10 mouse cellular contexts compared by ENCODE assay signal in the genomic region with DNA sequence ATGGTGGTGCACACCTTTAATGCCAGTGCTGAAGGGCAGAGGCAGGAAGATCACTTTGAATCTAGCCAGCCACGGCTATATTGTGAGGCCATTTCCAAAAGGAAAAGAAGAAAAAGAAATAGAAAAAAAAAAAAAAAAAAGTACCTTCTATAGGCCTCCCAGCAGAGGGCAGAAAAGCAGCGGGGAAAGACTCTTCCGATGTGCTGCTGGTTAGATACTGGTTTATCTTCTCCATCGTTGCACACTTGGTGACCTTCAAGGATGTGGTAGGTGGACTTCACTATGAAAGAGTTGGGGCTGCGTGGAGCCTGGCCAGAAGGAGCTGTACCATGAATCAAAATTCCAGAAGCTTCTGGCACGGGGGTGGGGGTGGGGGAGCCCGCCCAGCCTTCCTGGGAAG. TPM values are rescaled to one million over a fixed set of nuclear protein-coding genes. Genes with fewer than 3 reads are reported as not detected.
DNase-seq lines count a peak whose midpoint lies in the region; ATAC-seq and TF ChIP-seq lines count a peak whose summit lies in the region.
"Had no signal": no experiment of that assay in that cellular context is flagged by ENCODE, and none has a peak within 500 bp of the region (broad histone marks: within the 10 kb centered on the region; RNA-seq: fewer than 3 reads in every experiment).

No protein-coding gene starts in this region.

- TF ChIP-seq CTCF in gastrocnemius, adult 2 months (IDR thresholded peaks at IDR 0.05): peak; percentile 52
- peak; percentile 52 for TF ChIP-seq CTCF in lung, embryonic 14.5 days (IDR thresholded peaks at IDR 0.05; ENCODE audit: low read depth)
- peak; percentile 17 to 85; a peak in 3 of 4 replicates for TF ChIP-seq CTCF in CH12.LX (conservative IDR thresholded peaks at IDR 0.05 in 1 of 2, IDR thresholded peaks at IDR 0.05 in 1 of 2; ENCODE audit: low read depth in 2 of 2, low read length in 2 of 2)
- peak; percentile 60 for TF ChIP-seq CTCF in cortical plate, adult 2 months (IDR thresholded peaks at IDR 0.05; ENCODE audit: extremely low read depth, insufficient read depth, low read length)

- no peak for TF ChIP-seq POLR2A in CH12.LX (IDR thresholded peaks at IDR 0.05; ENCODE audit: low read depth, low read length)
- no peak for TF ChIP-seq POLR2A in cortical plate, adult 2 months (IDR thresholded peaks at IDR 0.05; ENCODE audit: extremely low read depth, insufficient read depth, low read length)

- no peak overlapping the region for H3K4me3 ChIP-seq in gastrocnemius, adult 2 months
- H3K4me3 ChIP-seq in lung, embryonic 14.5 days (ENCODE audit: low read depth, low read length): no peak overlapping the region
- H3K4me3 ChIP-seq in CH12.LX (replicated peaks in 1 of 3; ENCODE audit: low read depth in 2 of 3, low read length in 2 of 3, poor library complexity in 1 of 3): no peak overlapping the region
- no peak overlapping the region for H3K4me3 ChIP-seq in cortical plate, adult 2 months (ENCODE audit: insufficient read depth, low read length)

- dilution Hi-C loops in CH12.LX (cut with MboI; ENCODE audit: extremely low pct_ligation_motif_present, extremely low pct_unique_long_range_greater_than_20kb, low sequenced_read_pairs): no loop called here

- 18% methylated on average over 7 of the region's 7 CpGs for WGBS in lung, embryonic 14.5 days

- DNase-seq in gastrocnemius, adult 2 months: no peak
- DNase-seq in gastrocnemius, postnatal 25 days: no peak
- peak; percentile 56 for DNase-seq in lung, embryonic 14.5 days
- no peak for DNase-seq in lung, postnatal 4 days
- DNase-seq in CH12.LX (ENCODE audit: extremely low read depth): no peak
- no peak for DNase-seq in neural tube, embryonic 10.5 days (ENCODE audit: extremely low spot score, low spot score)
- no peak for DNase-seq in frontal cortex, postnatal 36 days (ENCODE audit: low spot score in 2 of 2)

- TF ChIP-seq RAD21 in CH12.LX (IDR thresholded peaks at IDR 0.05; ENCODE audit: low read depth, low read length): peak; percentile 82

- no peaks in the 10 kb centered on the region for H3K79me2 ChIP-seq in CH12.LX (replicated peaks; ENCODE audit: control insufficient read depth, extremely low read depth, insufficient read depth, poor library complexity, severe bottlenecking)

- H3K27me3 ChIP-seq in lung, embryonic 14.5 days (ENCODE audit: insufficient read depth, low read length): no peaks in the 10 kb centered on the region
- H3K27me3 ChIP-seq in CH12.LX (replicated peaks): no peaks in the 10 kb centered on the region

- H3K4me2 ChIP-seq in lung, embryonic 14.5 days: no peak overlapping the region
- H3K4me2 ChIP-seq in CH12.LX (ENCODE audit: insufficient read depth, low read depth, poor library complexity, severe bottlenecking): no peak overlapping the region

- H3K4me1 ChIP-seq in lung, embryonic 14.5 days (ENCODE audit: insufficient read depth): no peaks in the 10 kb centered on the region; the same call in 1 of the 2 replicates
- H3K4me1 ChIP-seq in CH12.LX (ENCODE audit: control insufficient read depth in 1 of 2, insufficient read depth in 2 of 2): peaks cover 4 to 9% of the 10 kb centered on the region in 2 experiments
- no peaks in the 10 kb centered on the region; the same call in 1 of the 2 replicates for H3K4me1 ChIP-seq in cortical plate, adult 2 months (ENCODE audit: control insufficient read depth, insufficient read depth, low read length)

- intact Hi-C loops in gastrocnemius, adult 2 months (cut with DNase I): loop anchor here (2.0 kb wide), 1 partner anchor 100 kb away; no protein-coding TSS in a partner anchor

- H3K27ac ChIP-seq in gastrocnemius, adult 2 months: no peak overlapping the region
- H3K27ac ChIP-seq in lung, embryonic 14.5 days (ENCODE audit: low read depth): no peak overlapping the region
- no peak overlapping the region for H3K27ac ChIP-seq in CH12.LX (ENCODE audit: insufficient read depth, low read depth)
- no peak overlapping the region for H3K27ac ChIP-seq in cortical plate, adult 2 months (ENCODE audit: insufficient read depth, low read length)

- no peaks in the 10 kb centered on the region for H3K9me3 ChIP-seq in lung, embryonic 14.5 days (ENCODE audit: low read depth, low read length)
- H3K9me3 ChIP-seq in CH12.LX (replicated peaks; ENCODE audit: low read length): peaks cover 11% of the 10 kb centered on the region

- H3K36me3 ChIP-seq in lung, embryonic 14.5 days (ENCODE audit: insufficient read depth): no peaks in the 10 kb centered on the region
- H3K36me3 ChIP-seq in CH12.LX (replicated peaks in 1 of 2; ENCODE audit: control insufficient read depth in 1 of 2, insufficient read depth in 1 of 2, low read length in 1 of 2): peaks cover 0 to under 1% of the 10 kb centered on the region in 2 experiments

- TF ChIP-seq EP300 in CH12.LX (IDR thresholded peaks at IDR 0.05; ENCODE audit: low read length): no peak

- in situ Hi-C loops in CH12.LX (cut with MboI; ENCODE audit: low pct_ligation_motif_present, low pct_unique_long_range_greater_than_20kb, low sequenced_read_pairs): loop anchor here (5.0 kb wide), 1 partner anchor 58 kb away; no protein-coding TSS in a partner anchor

- no peak for ATAC-seq in lung, embryonic 14.5 days (ENCODE audit: insufficient read depth)

- H3K9ac ChIP-seq in lung, embryonic 14.5 days: no peak overlapping the region
- H3K9ac ChIP-seq in CH12.LX (ENCODE audit: insufficient read depth, low read depth): no peak overlapping the region

TF ChIP-seq in CH12.LX, 34 proteins besides CTCF, POLR2A, EP300 and RAD21:
- peak; percentile 99 for TF ChIP-seq ZNF384 (IDR thresholded peaks at IDR 0.05; ENCODE audit: low read depth, low read length)
- no peak for TF ChIP-seq JUN (IDR thresholded peaks at IDR 0.05; ENCODE audit: insufficient read depth, low read depth, low read length)
- TF ChIP-seq POLR2AphosphoS2 (IDR thresholded peaks at IDR 0.05; ENCODE audit: low read depth, low read length): no peak
- no peak for TF ChIP-seq NRF1 (IDR thresholded peaks at IDR 0.05; ENCODE audit: low read depth, low read length)
- no peak for TF ChIP-seq HCFC1 (IDR thresholded peaks at IDR 0.05; ENCODE audit: low read depth, low read length)
- peak; percentile 79 for TF ChIP-seq SMC3 (IDR thresholded peaks at IDR 0.05; ENCODE audit: low read depth, low read length)
- TF ChIP-seq MAFK (IDR thresholded peaks at IDR 0.05; ENCODE audit: insufficient replicate concordance, low read length): no peak
- no peak for TF ChIP-seq SIN3A (IDR thresholded peaks at IDR 0.05; ENCODE audit: low read length)
- no peak for TF ChIP-seq CHD2 (IDR thresholded peaks at IDR 0.05; ENCODE audit: low read length)
- TF ChIP-seq ZC3H11A (IDR thresholded peaks at IDR 0.05; ENCODE audit: low read depth, low read length): peak; percentile 72
- no peak for TF ChIP-seq ETS1 (conservative IDR thresholded peaks at IDR 0.05; ENCODE audit: low read depth, low read length)
- no peak for TF ChIP-seq MEF2A (IDR thresholded peaks at IDR 0.05; ENCODE audit: borderline replicate concordance, low read depth, low read length)
- TF ChIP-seq MYC (IDR thresholded peaks at IDR 0.05; ENCODE audit: low read depth, low read length): 0 out of 2 replicates have a peak, but pooled peaks have one; percentile 34
- TF ChIP-seq TCF12 (IDR thresholded peaks at IDR 0.05; ENCODE audit: low read depth, low read length): no peak
- TF ChIP-seq TBP (conservative IDR thresholded peaks at IDR 0.05; ENCODE audit: low read depth, low read length): no peak
- no peak for TF ChIP-seq BHLHE40 (IDR thresholded peaks at IDR 0.05; ENCODE audit: low read depth, low read length)

RNA-seq across cellular contexts. Expression of a gene that starts 15.8 kb away (rescaled TPM):
- total RNA-seq in gastrocnemius, adult 2 months (2021): not detected
- total RNA-seq in gastrocnemius, postnatal 25 days (2021): not detected
- not detected in 2 replicates for polyA plus RNA-seq in lung, embryonic 14.5 days (2014; fragmentation: Nextera tagmentation; extraction: Ambion mirVana)
- total RNA-seq in CH12.LX (2012; rRNA removed) (not detected in 2 replicates), CH12.LX (2014; rRNA removed) (not detected in 2 replicates)
- polyA plus RNA-seq in CH12.LX (2012; ENCODE audit: insufficient read length, low read depth): not detected in 2 replicates
- not detected in 2 replicates for polyA plus RNA-seq in cortical plate, adult 2 months (2012; rRNA removed)
- total RNA-seq: heart, postnatal 14 days had no signal
- polyA plus RNA-seq: embryonic facial prominence, embryonic 14.5 days had no signal

RNA-seq across cellular contexts. Expression of a gene that starts 23.9 kb away (rescaled TPM):
- total RNA-seq in gastrocnemius, adult 2 months (2021): 10 to 100 TPM; 17.1 to 22.9 TPM
- total RNA-seq in gastrocnemius, postnatal 25 days (2021): 10 to 100 TPM; 16.7 to 21.1 TPM
- polyA plus RNA-seq in lung, embryonic 14.5 days (2014; fragmentation: Nextera tagmentation; extraction: Ambion mirVana): 34.7 and 36.3 TPM in 2 replicates
- total RNA-seq in CH12.LX (2012; rRNA removed): 27.6 and 30.0 TPM in 2 replicates
- 29.5 and 34.2 TPM in 2 replicates for total RNA-seq in CH12.LX (2014; rRNA removed)
- polyA plus RNA-seq in CH12.LX (2012; ENCODE audit: insufficient read length, low read depth): 42.3 and 50.4 TPM in 2 replicates
- 32.6 and 35.7 TPM in 2 replicates for polyA plus RNA-seq in cortical plate, adult 2 months (2012; rRNA removed)

RNA-seq across cellular contexts. Expression of a gene that starts 26.5 kb away (rescaled TPM):
- total RNA-seq in gastrocnemius, adult 2 months (2021): under 1 TPM in 1 of 2 experiments, not detected in 1; 0.11 TPM
- total RNA-seq in gastrocnemius, postnatal 25 days (2021): under 1 TPM in 1 of 2 experiments, not detected in 1; 0.08 TPM
- polyA plus RNA-seq in lung, embryonic 14.5 days (2014; fragmentation: Nextera tagmentation; extraction: Ambion mirVana): 0.92 and 2.3 TPM in 2 replicates
- total RNA-seq in CH12.LX (2012; rRNA removed) (9.3 and 9.6 TPM in 2 replicates), CH12.LX (2014; rRNA removed) (10.0 and 10.5 TPM in 2 replicates)
- 6.8 and 8.7 TPM in 2 replicates for polyA plus RNA-seq in CH12.LX (2012; ENCODE audit: insufficient read length, low read depth)
- 0.40 TPM in 2 replicates for polyA plus RNA-seq in cortical plate, adult 2 months (2012; rRNA removed)

RNA-seq across cellular contexts. Expression of a gene that starts 53.7 kb away (rescaled TPM):
- 10 to 100 TPM; 32.0 to 36.7 TPM for total RNA-seq in gastrocnemius, adult 2 months (2021)
- 10 to 100 TPM; 23.0 to 24.7 TPM for total RNA-seq in gastrocnemius, postnatal 25 days (2021)
- 33.6 and 37.3 TPM in 2 replicates for polyA plus RNA-seq in lung, embryonic 14.5 days (2014; fragmentation: Nextera tagmentation; extraction: Ambion mirVana)
- 1.1 and 1.5 TPM in 2 replicates for total RNA-seq in CH12.LX (2012; rRNA removed)
- 0.09 and 0.12 TPM in 2 replicates for total RNA-seq in CH12.LX (2014; rRNA removed)
- polyA plus RNA-seq in CH12.LX (2012; ENCODE audit: insufficient read length, low read depth): 0.60 and 0.89 TPM in 2 replicates
- 15.9 and 17.4 TPM in 2 replicates for polyA plus RNA-seq in cortical plate, adult 2 months (2012; rRNA removed)

Comparison
In these comparisons a context has a peak if more than half of its experiments do, and no peak if none do; other contexts are left out.
1. RNA of a gene that starts 26.5 kb away (total RNA-seq): 9.3 to 10.5 TPM in CH12.LX; 0.11 TPM in gastrocnemius, adult 2 months and 0.08 TPM in gastrocnemius, postnatal 25 days; every median in the first group is over 4 times any median in the second.
2. Peak in every context shown above with its lines, with median percentiles within 50 percentile points of each other: CTCF ChIP-seq.